Mouse (Mus musculus) stomach, postnatal 0 days (tissue): ENCODE data around the gene Slfnl1.

Experiments
- CTCF ChIP-seq: IDR thresholded peaks from 2 replicates; pipeline ENCODE4 v1.5.1; 2016; ENCODE audit warnings: antibody characterized with exemption, low read depth, mild to moderate bottlenecking, moderate library complexity
- EP300 ChIP-seq: optimal IDR thresholded peaks from 2 replicates; pipeline ENCODE3; 2016; ENCODE audit warnings: antibody characterized with exemption

GRCm38 (mm10) chr4:120580894-120581293 is 48.9 kb downstream of the Slfnl1 start:
- TF ChIP-seq CTCF = no peak
- TF ChIP-seq EP300 = no peak
